Mouse (Mus musculus) Patski (cell line): ENCODE results near the gene Cul5. TPM values are rescaled to one million over a fixed set of nuclear protein-coding genes. Genes with fewer than 3 reads are reported as not detected.

ENCODE experiments used
- ATAC-seq: fragments of 100-300 bp; one replicate; pipeline ENCODE4 v1.8.0; 2021
- CTCF ChIA-PET: fragments of 350-600 bp; sonication (Branson Sonifier 250); formaldehyde crosslinking; loops from one replicate; lab custom pipeline; 2022; ENCODE audit warnings: inconsistent platforms; lab: Charles Lee
- POLR2A ChIA-PET: fragments of 350-600 bp; sonication (Branson Sonifier 250); formaldehyde crosslinking; loops from one replicate; lab custom pipeline; 2022; ENCODE audit warnings: antibody characterized with exemption, inconsistent platforms; lab: Charles Lee
- DNase-seq: peaks from one replicate; pipeline ENCODE4 v3.0.0-alpha.2; 2011; ENCODE audit warnings: low read depth, low spot score
- H3K27me3 ChIP-seq: fragments of 371-371 bp; one replicate; pipeline ENCODE4 v1.5.1; 2021
- CTCF ChIP-seq: fragments of 100-300 bp; IDR thresholded peaks from one replicate; pipeline ENCODE4 v1.5.1; 2021
- in situ Hi-C: fragments of 300-500 bp; cut with MboI; formaldehyde crosslinking; loops from 3 replicates; pipeline ENCODE4 v1.11.1; 2018; ENCODE audit warnings: low pct_unique_long_range_greater_than_20kb, mixed read lengths
- polyA plus RNA-seq: library from polyadenylated mRNA; unstranded; gene quantifications from one replicate; pipeline ENCODE4 v1.2.3, GENCODE M21; 2021

Cul5 gene
- polyA plus RNA-seq, 1 experiment from 2014 or later: 33.8 TPM

GRCm38 (mm10) chr9:53673571-53673970, 3.8 kb upstream of the Cul5 start:
- ATAC-seq (peak; percentile 71), DNase-seq (no peak)
- ChIA-PET POLR2A (no interaction called here), CTCF (interaction anchor here (0.8 to 1.2 kb wide), 4 partner anchors 10 to 76 kb away, joined by 3 to 5 read pairs (median 4); no protein-coding TSS in a partner anchor)
- TF ChIP-seq CTCF: peak; percentile 83
- H3K27me3 ChIP-seq: no peaks in the 10 kb centered on the region
- in situ Hi-C loops: no loop called here

DNA sequence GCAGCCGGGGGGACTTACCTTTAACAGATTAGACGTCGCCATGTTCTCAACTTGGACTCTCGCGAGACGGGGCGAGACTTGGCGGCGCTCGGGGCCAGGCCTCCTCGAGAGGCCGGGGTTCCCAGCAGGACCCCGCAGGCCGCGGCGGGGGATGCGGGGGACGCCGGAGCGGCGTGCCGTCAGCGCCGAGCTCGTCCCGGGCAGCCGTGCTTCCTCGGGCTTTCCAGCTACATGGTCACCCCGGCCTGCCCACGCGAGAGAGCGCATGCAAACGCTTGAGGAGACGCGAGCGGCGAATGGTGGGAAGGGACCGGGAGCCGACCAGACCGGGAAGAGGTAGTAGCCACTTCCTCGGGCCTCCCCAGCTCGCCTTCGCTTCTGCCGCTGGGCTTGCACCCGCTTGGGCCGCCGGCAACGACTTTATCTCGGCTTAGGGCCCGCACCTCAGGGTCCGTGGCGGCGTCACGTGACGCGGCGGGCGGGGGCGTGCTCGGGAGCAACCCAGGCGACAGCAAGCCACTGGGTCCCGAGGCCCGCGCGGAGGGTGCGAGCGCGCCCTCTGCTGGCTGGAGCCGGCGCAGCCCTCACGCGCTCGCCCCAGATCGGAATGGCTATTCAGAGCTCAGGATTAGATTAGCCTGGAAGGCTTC, 2.7 kb downstream of the Cul5 start:
- ATAC-seq (peak; percentile 96), DNase-seq (peak; percentile 42)
- ChIA-PET POLR2A (no interaction called here), CTCF (interaction anchor here (1.1 to 1.4 kb wide), 4 partner anchors 10 to 72 kb away, joined by 3 to 7 read pairs (median 4); no protein-coding TSS in a partner anchor)
- H3K27me3 ChIP-seq: no peaks in the 10 kb centered on the region
- in situ Hi-C loops: loop anchor here (5.0 kb wide), 1 partner anchor 70 kb away; no protein-coding TSS in a partner anchor
- peak; percentile 100 for TF ChIP-seq CTCF

DNA sequence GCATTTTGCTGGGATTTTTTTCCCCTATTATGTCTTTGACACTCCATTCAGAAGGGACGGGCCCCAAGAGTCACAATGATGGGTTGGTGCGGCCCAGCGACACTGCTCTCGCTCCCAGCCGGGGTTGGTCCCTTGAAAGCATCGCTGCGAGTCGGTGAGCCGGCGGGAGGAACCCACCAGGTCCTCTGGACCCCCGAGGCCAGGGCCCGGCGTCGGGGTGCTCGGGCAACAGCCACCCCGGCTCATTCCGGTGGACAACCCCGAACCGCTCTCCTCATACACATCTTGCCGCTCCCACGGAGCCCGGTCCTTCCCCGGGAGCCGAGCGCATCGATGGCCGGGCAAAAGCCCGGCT, 3.2 kb downstream of the Cul5 start:
- POLR2A ChIA-PET: no interaction called here
- CTCF ChIA-PET: interaction anchor here (1.1 to 1.4 kb wide), 4 partner anchors 11 to 72 kb away, joined by 3 to 7 read pairs (median 4); no protein-coding TSS in a partner anchor
- no peaks in the 10 kb centered on the region for H3K27me3 ChIP-seq
- peak; percentile 9 for ATAC-seq
- in situ Hi-C loops: loop anchor here (5.0 kb wide), 1 partner anchor 69 kb away; no protein-coding TSS in a partner anchor
- TF ChIP-seq CTCF: no peak
- no peak for DNase-seq

DNA sequence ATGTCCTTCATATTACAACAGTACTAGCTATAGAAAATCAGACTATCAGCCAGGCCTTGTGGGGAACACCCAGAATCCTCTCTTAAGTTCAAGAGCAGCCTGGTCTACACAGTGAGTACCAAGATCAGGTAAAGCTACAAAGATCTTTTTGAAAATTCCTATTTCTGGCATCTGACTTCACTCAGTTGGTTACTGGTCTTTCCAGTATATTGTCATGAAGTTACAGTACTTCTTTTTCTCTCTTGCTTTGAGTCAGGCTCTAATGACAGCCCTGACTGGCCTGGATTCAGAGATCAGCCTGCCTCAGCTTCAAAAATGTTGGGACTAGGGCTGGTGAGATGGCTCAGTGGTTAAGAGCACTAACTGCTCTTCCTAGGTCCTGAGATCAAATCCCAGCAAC, 4.4 kb downstream of the Cul5 start:
- no peaks in the 10 kb centered on the region for H3K27me3 ChIP-seq
- TF ChIP-seq CTCF: no peak
- ChIA-PET CTCF (interaction anchor here (1.5 to 2.6 kb wide), 2 partner anchors 42 to 71 kb away, joined by 3 to 7 read pairs; no protein-coding TSS in a partner anchor), POLR2A (no interaction called here)
- DNase-seq: no peak
- ATAC-seq: no peak
- in situ Hi-C loops: loop anchor here (5.0 kb wide), 1 partner anchor 68 kb away; no protein-coding TSS in a partner anchor

DNA sequence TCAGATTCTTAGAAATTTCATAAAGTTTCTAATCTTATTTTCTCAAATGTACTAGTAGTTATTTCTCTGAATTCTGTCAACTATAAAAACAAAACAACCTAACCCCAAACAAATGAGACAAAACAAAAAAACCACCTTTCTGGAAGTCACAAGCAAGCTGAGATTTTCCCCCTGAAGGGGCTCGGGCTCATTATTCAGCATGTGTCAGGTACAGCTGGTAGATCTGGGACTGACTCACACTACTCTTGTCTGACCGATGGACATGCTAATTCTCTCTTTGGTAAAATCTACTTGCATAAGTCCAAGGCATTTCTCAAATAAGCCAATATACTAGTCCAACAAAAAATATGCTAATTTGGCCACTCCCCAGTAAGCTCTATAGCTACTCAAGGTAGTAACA, 5.0 kb downstream of the Cul5 start:
- ChIA-PET CTCF (interaction anchor here (1.5 to 2.6 kb wide), 2 partner anchors 42 to 70 kb away, joined by 3 to 7 read pairs; no protein-coding TSS in a partner anchor), POLR2A (no interaction called here)
- in situ Hi-C loops: loop anchor here (5.0 kb wide), 1 partner anchor 68 kb away; no protein-coding TSS in a partner anchor
- no peaks in the 10 kb centered on the region for H3K27me3 ChIP-seq
- no peak for TF ChIP-seq CTCF
- DNase-seq: no peak
- no peak for ATAC-seq

DNA sequence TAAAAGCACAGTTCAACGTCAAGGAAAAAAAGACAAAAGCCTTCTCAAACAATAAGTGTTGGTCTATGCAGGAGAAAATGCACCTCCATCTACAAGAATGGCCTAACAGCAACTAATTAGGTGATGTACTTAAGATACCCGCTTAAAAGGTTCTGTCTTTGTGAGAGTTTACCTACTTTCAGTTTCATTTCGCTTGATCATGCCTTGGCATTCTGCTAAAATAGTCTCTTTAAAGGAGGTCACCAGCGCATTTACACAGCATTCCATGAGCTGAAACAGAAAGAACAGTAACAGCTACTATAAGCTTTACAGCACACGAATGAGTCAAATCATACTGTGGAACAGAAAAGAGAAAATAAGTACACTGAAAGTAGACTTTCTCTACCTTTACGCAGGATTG, 35.0 kb downstream of the Cul5 start:
- H3K27me3 ChIP-seq: no peaks in the 10 kb centered on the region
- in situ Hi-C loops: no loop called here
- DNase-seq (no peak), ATAC-seq (no peak)
- CTCF ChIA-PET: interaction anchor here (1.1 kb wide), 1 partner anchor 12 kb away, joined by 4 read pairs; no protein-coding TSS in a partner anchor
- no peak for TF ChIP-seq CTCF
- POLR2A ChIA-PET: no interaction called here

DNA sequence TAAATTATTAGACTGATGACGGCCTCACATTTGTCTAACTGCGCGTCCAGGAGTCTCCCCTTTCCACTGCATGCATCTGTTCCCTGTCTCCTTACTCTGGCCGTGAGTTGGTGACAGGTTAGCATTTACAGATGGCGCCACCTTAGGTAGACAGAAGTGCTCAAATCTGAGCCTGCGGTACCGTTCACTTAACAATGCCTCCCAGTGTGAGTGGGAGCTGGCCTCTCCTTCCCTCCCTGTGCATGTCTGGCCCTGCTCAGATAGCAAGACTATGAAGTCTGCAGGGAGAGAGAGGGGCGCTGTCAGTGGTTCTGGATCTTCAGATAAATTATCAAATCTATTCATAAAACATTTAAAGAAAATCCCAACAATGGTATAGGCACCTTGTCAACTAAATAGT, 54.6 kb downstream of the Cul5 start:
- in situ Hi-C loops: no loop called here
- no peak for ATAC-seq

DNA sequence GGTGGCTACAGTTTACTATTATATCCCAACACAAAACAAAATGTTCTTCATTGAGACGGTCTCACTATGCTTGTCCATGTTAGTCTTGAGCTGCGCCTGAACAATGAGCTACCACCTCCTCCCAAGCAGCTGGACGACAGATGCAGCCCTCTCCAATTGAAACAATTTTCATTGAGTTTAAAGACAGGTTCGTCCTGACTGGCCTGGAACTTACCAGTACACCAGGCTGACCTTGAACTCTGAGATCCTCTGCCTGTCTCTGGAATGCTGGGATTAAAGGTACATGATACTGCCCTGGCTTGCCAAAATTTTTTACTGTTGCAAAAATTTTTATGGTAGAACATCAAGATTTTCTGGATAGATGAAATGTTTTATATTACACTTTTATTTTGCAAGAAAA, 55.5 kb downstream of the Cul5 start:
- ATAC-seq (no peak), DNase-seq (no peak)
- in situ Hi-C loops: no loop called here
- TF ChIP-seq CTCF: no peak
- ChIA-PET CTCF (interaction anchor here (1.1 to 1.3 kb wide), 2 partner anchors 20 to 32 kb away, joined by 3 to 4 read pairs; no protein-coding TSS in a partner anchor), POLR2A (no interaction called here)
- no peaks in the 10 kb centered on the region for H3K27me3 ChIP-seq

More for the DNA sequence above, 54.6 kb downstream of the Cul5 start:
- ChIA-PET POLR2A (no interaction called here), CTCF (interaction anchor here (1.3 kb wide), 1 partner anchor 21 kb away, joined by 4 read pairs; no protein-coding TSS in a partner anchor)
- TF ChIP-seq CTCF: no peak
- H3K27me3 ChIP-seq: no peaks in the 10 kb centered on the region
- no peak for DNase-seq

GRCm38 (mm10) chr9:53609968-53610781, 59.6 kb downstream of the Cul5 start, which contains the start of gene Acat1:
Acat1 (minus strand) TSS chr9:53610382.
- ChIA-PET POLR2A (interaction anchor here (0.6 to 1.4 kb wide), 4 partner anchors 11 to 482 kb away, joined by 3 to 5 read pairs (median 5); no protein-coding TSS in a partner anchor), CTCF (interaction anchor here (1.4 to 1.5 kb wide), 2 partner anchors 16 to 20 kb away, joined by 3 to 5 read pairs; no protein-coding TSS in a partner anchor)
- DNase-seq (peak; percentile 47), ATAC-seq (peak; percentile 98)
- TF ChIP-seq CTCF: no peak
- in situ Hi-C loops: no loop called here
- no peaks in the 10 kb centered on the region for H3K27me3 ChIP-seq
